Mouse (Mus musculus): ENCODE data around the gene Sept5. TPM values are rescaled to one million over a fixed set of nuclear protein-coding genes. Genes with fewer than 3 reads are reported as not detected.

The Sept5 gene
- polyA plus RNA-seq, 1 experiment from 2014 or later: 62.8 TPM

DNA sequence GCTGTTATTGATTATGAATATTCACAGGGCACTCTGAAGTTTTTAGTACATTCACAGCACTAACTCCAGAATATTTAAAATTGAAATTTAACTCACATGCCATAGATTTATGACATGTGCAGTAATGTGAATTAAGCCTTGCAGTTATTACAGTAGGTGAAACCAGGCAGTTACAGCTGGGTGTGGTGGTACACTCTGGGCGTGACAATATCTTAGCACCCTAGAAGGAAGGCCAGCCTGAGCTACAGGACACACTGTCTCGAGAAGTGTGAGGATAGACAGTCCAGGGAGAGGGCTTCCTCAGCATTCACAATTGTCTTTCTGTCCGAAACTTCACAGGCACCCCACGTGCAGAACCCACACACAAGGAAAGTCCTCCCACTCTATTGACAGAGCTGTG is 14.7 kb upstream of the Sept5 start:
- Histone ChIP-seq H3K4me2 (no peak overlapping the region), H3K27ac (peak overlapping the region; percentile 84), H3K9ac (no peak overlapping the region), H3K36me3 (no peaks in the 10 kb centered on the region), H3K9me3 (no peaks in the 10 kb centered on the region), H3K4me3 (no peak overlapping the region), H3K27me3 (no peaks in the 10 kb centered on the region), H3K4me1 (peaks cover 28% of the 10 kb centered on the region)
- ATAC-seq (ENCODE audit: insufficient number of reproducible peaks, low FRiP score, low TSS enrichment, low read depth): no peak
- 77% methylated on average over 4 of the region's 4 CpGs for WGBS

DNA sequence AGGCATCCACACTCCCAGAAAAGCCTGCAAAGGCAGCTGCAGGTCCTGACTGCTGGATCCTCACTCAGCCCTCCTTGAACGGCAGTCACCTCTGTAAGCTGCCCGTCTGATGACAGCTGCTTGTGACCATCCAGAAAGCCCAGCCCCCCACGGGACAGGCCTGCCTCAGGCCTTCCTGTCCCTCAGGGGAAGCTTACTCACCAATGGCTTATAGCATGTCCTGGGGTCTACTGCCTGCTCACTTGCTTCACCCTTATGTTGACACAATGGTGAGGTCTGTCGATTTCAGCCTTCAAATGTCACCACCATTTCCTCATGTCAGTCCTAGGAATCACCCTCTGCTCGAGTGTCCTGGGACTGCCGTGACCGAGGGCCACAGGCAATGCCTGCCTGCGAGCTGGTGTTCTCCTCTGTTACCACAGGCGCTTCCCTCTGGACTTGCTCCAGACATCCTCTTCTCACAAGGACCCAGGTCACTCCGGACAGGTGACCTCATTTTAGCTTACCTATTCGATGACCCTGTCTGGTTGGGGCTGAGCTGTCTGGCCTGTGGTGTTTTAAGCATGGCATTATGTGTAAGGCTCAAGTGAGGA is 13.7 kb upstream of the Sept5 start:
- ATAC-seq (ENCODE audit: insufficient number of reproducible peaks, low FRiP score, low TSS enrichment, low read depth): no peak
- peaks cover 28% of the 10 kb centered on the region for H3K4me1 ChIP-seq
- H3K4me3 ChIP-seq: no peak overlapping the region
- H3K36me3 ChIP-seq: no peaks in the 10 kb centered on the region
- no peak overlapping the region for H3K9ac ChIP-seq
- H3K27me3 ChIP-seq: no peaks in the 10 kb centered on the region
- H3K27ac ChIP-seq: no peak overlapping the region
- no peaks in the 10 kb centered on the region for H3K9me3 ChIP-seq
- 72% methylated on average over 11 of the region's 11 CpGs for WGBS
- no peak overlapping the region for H3K4me2 ChIP-seq

DNA sequence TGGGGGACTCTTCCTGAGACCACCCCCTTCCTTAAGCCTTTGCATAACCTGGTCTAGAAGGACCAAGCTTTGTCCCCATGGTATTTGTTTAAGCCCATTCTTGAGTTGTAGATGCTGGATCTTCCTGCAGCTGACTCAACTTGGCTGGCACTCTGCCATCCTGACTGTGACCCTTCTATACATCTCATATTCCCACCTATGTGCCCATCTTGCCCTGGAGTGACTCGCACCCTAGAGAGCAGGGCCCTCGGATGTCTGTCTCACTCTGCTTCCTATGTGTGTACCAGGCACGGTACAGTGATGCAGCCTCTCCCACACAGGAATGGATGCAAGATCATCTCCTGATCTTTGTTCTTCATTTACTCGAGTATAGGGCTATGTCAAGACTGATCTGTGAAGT is 13.1 kb upstream of the Sept5 start:
- no peaks in the 10 kb centered on the region for H3K9me3 ChIP-seq
- no peak for ATAC-seq (ENCODE audit: insufficient number of reproducible peaks, low FRiP score, low TSS enrichment, low read depth)
- H3K4me2 ChIP-seq: no peak overlapping the region
- 69% methylated on average over 4 of the region's 4 CpGs for WGBS
- H3K4me3 ChIP-seq: no peak overlapping the region
- H3K9ac ChIP-seq: no peak overlapping the region
- H3K27ac ChIP-seq: peak overlapping the region; percentile 33; the same call in 1 of the 2 replicates
- H3K36me3 ChIP-seq: no peaks in the 10 kb centered on the region
- H3K27me3 ChIP-seq: no peaks in the 10 kb centered on the region
- peaks cover 28% of the 10 kb centered on the region for H3K4me1 ChIP-seq

DNA sequence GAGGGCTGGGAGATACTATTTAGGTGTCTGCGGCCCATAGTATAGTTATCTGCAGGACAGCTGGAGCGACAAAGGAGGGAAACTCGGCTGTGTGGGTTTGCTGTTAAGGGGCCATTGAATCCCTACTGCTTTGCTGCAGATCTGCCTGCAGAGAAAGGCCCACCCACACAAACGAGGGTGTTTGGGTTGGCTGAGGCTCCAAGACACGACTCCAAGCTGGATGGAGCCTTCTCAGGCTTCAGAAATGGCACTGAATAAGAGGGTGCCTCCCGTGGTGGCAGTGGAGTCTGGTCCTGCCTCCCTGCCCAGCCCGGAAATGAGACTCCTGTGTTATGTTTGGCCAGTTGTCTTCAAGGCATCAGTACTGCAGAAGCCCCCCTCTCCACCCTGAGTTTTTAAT is 12.5 kb upstream of the Sept5 start:
- Histone ChIP-seq H3K4me1 (peaks cover 28% of the 10 kb centered on the region), H3K27ac (peak overlapping the region; percentile 33), H3K9me3 (no peaks in the 10 kb centered on the region), H3K27me3 (no peaks in the 10 kb centered on the region), H3K9ac (no peak overlapping the region), H3K4me2 (no peak overlapping the region), H3K36me3 (no peaks in the 10 kb centered on the region), H3K4me3 (no peak overlapping the region)
- 0 out of 2 replicates have a peak, but pooled peaks have one; percentile 52 for ATAC-seq (ENCODE audit: insufficient number of reproducible peaks, low FRiP score, low TSS enrichment, low read depth)
- WGBS: 39% methylated on average over 7 of the region's 7 CpGs

DNA sequence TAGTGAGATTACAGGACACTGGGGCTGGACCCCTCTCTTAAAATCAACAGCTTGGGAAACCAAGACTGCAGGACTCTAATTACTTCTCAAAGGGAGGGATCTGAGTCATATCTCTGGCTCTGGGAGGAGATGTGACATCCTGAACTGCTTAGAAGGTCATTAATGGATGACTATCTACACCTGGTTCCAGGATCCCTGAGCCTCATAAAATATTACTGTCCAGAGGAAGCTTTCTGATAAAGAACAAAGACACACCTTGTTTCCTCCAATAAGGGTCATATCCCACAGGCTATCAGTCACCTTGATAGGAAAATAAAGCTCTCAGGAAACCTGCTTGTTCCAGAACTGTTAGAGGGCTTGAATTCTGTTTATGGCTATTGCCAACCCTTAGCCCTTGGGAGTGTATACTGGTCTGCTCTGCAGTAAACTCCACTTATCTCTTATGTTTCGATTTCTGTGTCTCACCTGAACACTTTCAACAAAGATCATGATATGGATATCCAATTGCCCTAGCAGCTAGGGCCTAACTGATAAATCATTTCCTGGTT is 9.7 kb upstream of the Sept5 start:
- Histone ChIP-seq H3K4me2 (no peak overlapping the region), H3K36me3 (no peaks in the 10 kb centered on the region), H3K9ac (no peak overlapping the region), H3K27me3 (no peaks in the 10 kb centered on the region), H3K4me3 (no peak overlapping the region), H3K9me3 (no peaks in the 10 kb centered on the region), H3K4me1 (peaks cover 16% of the 10 kb centered on the region), H3K27ac (no peak overlapping the region)
- no peak for ATAC-seq (ENCODE audit: insufficient number of reproducible peaks, low FRiP score, low TSS enrichment, low read depth)
- WGBS: 86% methylated on average over 1 of the region's 1 CpGs

DNA sequence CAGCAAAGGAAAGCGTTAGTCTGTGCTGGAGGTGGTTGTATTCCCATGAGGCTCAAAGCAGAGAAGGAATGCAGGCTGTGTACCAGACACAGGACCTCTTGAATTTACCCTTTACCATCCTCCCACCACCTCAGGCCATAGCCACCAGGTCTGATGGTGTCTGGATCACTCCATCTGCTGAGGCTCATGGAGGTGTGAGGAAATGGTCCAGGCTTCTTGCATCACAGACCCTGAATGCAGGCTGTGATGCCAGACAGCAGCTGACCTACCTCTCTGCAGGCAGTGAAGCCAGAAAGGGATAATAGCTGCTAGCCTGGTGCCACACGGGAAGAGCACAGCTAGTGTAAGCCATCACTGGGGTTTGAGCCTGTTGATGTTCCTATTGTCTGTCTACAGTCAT is 8.6 kb upstream of the Sept5 start:
- H3K9ac ChIP-seq: no peak overlapping the region
- ATAC-seq (ENCODE audit: insufficient number of reproducible peaks, low FRiP score, low TSS enrichment, low read depth): no peak
- WGBS: 34% methylated on average over 2 of the region's 2 CpGs

DNA sequence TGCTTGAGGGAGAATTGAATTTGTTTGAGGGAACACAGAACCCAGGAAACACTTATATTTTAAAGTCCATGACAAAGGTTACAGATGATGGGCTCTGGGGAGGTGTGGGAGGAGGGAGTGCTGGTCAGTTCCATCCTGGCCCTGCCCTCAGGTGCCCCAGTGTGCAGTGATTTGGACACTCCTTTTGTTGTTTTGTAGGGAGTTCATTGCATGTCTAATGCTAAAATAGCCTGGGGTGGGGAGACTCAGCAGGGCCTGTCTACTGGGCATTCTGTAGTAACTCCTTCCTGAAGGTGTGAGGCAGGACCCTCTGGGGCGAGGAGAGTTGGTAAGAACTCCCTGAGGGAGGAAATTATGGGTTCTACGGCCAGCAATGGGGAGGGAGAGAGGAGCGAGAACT is 7.0 kb upstream of the Sept5 start:
- Histone ChIP-seq H3K27ac (no peak overlapping the region), H3K4me3 (no peak overlapping the region)
- WGBS: 60% methylated on average over 3 of the region's 3 CpGs

More for the DNA sequence above, 8.6 kb upstream of the Sept5 start:
- no peak overlapping the region for H3K4me2 ChIP-seq
- no peak overlapping the region for H3K27ac ChIP-seq
- no peak overlapping the region for H3K4me3 ChIP-seq
- H3K4me1 ChIP-seq: peaks cover 12% of the 10 kb centered on the region
- H3K27me3 ChIP-seq: no peaks in the 10 kb centered on the region
- H3K9me3 ChIP-seq: no peaks in the 10 kb centered on the region
- no peaks in the 10 kb centered on the region for H3K36me3 ChIP-seq

DNA sequence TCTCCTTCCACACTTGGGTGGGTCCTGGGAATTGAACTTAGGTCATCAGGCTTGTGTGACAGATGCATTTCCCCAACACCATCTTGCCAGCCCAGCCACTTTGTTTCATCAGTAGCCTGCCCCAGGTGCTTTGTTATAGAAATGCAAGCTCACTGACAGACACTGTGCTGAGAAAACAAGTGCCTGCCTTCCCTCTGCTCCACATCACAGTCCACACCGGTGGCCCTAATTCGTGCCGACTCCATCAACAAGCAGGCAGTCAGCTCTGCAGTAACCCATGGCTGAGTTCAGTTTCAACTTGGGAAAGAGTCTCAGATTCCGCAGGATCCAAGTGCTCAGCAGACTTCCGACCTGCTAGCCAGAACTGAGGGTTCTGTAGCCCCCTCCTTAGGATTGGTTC is 6.6 kb upstream of the Sept5 start:
- H3K9me3 ChIP-seq: no peaks in the 10 kb centered on the region
- 77% methylated on average over 5 of the region's 5 CpGs for WGBS
- no peak overlapping the region for H3K4me3 ChIP-seq
- no peaks in the 10 kb centered on the region for H3K36me3 ChIP-seq
- no peaks in the 10 kb centered on the region; the same call in 1 of the 2 replicates for H3K27me3 ChIP-seq
- H3K4me1 ChIP-seq: 0 out of 2 replicates have a peak, but pooled peaks cover 5% of the 10 kb centered on the region
- H3K4me2 ChIP-seq: no peak overlapping the region
- no peak overlapping the region for H3K9ac ChIP-seq
- H3K27ac ChIP-seq: no peak overlapping the region
- ATAC-seq (ENCODE audit: insufficient number of reproducible peaks, low FRiP score, low TSS enrichment, low read depth): no peak

More for the DNA sequence above, 7.0 kb upstream of the Sept5 start:
- 0 out of 2 replicates have a peak, but pooled peaks cover 5% of the 10 kb centered on the region for H3K4me1 ChIP-seq
- no peak overlapping the region for H3K9ac ChIP-seq
- ATAC-seq (ENCODE audit: insufficient number of reproducible peaks, low FRiP score, low TSS enrichment, low read depth): no peak
- H3K36me3 ChIP-seq: no peaks in the 10 kb centered on the region
- H3K9me3 ChIP-seq: no peaks in the 10 kb centered on the region
- no peaks in the 10 kb centered on the region for H3K27me3 ChIP-seq
- H3K4me2 ChIP-seq: no peak overlapping the region

DNA sequence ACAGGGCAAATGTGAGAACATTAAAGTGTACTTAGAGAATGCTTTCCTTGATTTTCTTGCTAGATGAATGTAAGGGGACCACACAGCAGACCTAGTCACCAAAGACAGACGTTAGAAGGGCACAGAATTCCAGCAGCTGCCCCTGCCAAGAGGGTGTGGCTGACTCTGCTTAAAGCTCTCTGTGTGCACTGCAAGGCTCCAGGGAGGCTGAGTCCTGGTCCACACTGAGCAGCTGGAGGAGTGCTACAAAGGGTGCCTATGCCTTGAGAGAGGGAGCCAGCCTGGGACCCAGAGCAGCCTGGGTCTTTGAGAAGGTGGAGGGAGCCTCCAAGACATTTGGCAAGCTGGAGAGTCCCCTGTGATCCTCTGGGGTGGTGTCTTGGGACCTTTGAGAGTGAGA is 3.6 kb upstream of the Sept5 start:
- H3K27me3 ChIP-seq: no peaks in the 10 kb centered on the region; the same call in 1 of the 2 replicates
- H3K9ac ChIP-seq: no peak overlapping the region
- H3K27ac ChIP-seq: peak overlapping the region; percentile 72
- H3K4me2 ChIP-seq: no peak overlapping the region
- peak; percentile 52; the same call in 1 of the 2 replicates for ATAC-seq (ENCODE audit: insufficient number of reproducible peaks, low FRiP score, low TSS enrichment, low read depth)
- WGBS: 6% methylated on average over 1 of the region's 1 CpGs
- no peaks in the 10 kb centered on the region for H3K9me3 ChIP-seq
- H3K4me3 ChIP-seq: no peak overlapping the region
- H3K4me1 ChIP-seq: peaks cover 26% of the 10 kb centered on the region
- no peaks in the 10 kb centered on the region for H3K36me3 ChIP-seq

DNA sequence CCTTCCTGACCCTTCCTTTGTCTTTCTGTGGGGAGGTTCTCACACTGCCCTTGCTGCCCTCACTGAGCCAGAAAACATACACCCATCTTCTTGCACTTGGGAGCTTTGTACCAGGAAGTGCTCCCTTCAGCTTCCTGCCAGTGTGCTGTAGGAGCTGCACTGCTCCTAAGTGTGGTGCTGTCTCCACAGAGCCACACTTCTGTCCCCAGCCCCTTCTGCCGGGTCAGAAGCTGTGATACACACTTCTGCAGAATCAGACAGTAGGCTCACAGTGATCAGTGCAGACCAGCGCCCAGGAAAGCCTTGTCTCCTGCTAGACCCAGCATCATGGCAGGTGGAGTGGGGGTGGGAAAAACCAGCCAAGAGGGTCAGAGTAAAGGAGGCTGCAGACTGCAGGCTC is 3.1 kb upstream of the Sept5 start:
- Histone ChIP-seq H3K4me2 (no peak overlapping the region), H3K4me1 (peaks cover 31% of the 10 kb centered on the region), H3K9me3 (no peaks in the 10 kb centered on the region), H3K36me3 (no peaks in the 10 kb centered on the region), H3K9ac (no peak overlapping the region), H3K27me3 (no peaks in the 10 kb centered on the region; the same call in 1 of the 2 replicates), H3K4me3 (no peak overlapping the region), H3K27ac (peak overlapping the region; percentile 71)
- 44% methylated on average over 2 of the region's 2 CpGs for WGBS
- no peak for ATAC-seq (ENCODE audit: insufficient number of reproducible peaks, low FRiP score, low TSS enrichment, low read depth)

DNA sequence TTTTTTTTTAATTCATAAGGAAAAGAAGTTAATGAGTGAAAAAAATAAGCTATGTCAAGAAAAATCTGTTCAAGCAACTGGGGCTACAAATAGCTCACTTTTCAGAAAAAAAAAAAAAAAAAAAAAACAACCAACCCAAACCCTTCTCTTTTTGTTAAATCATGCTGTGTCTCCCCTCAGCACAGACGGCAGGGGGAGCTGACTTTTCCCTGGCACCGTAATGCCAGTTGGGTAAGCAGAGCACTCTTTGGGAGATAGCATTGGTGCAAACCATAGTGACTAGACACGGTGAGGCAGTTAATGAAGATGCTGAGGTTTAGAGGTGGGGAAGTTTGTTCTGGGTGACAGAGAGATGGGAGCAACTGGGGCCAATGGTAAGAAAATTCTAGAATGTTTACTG is 2.3 kb upstream of the Sept5 start:
- Histone ChIP-seq H3K27ac (no peak overlapping the region), H3K4me2 (no peak overlapping the region), H3K36me3 (no peaks in the 10 kb centered on the region), H3K9me3 (no peaks in the 10 kb centered on the region), H3K4me1 (peaks cover 39% of the 10 kb centered on the region), H3K4me3 (no peak overlapping the region), H3K9ac (no peak overlapping the region), H3K27me3 (no peaks in the 10 kb centered on the region; the same call in 1 of the 2 replicates)
- ATAC-seq (ENCODE audit: insufficient number of reproducible peaks, low FRiP score, low TSS enrichment, low read depth): no peak
- 58% methylated on average over 3 of the region's 3 CpGs for WGBS

DNA sequence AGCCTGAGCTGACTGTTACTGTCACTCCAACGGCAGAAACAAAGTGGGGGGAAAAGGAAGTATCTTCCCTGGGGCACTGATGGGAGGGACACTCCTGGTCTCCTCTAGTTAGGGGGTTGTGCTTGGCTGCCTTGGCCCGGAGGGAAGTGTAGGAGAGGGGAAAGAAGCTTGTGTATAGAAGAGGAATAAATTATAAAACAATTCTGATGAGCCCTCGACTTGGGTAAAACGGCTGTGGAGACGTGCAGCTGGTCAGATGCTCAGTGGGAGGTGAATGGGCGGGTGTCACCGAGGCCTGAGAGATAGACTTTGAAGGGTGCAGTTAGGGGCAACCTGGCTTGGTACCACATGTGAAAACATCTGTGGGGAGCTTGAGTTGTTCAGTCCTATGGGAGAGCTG is 1.4 kb upstream of the Sept5 start:
- Histone ChIP-seq H3K4me2 (no peak overlapping the region), H3K9ac (no peak overlapping the region), H3K4me1 (peaks cover 48% of the 10 kb centered on the region), H3K36me3 (no peaks in the 10 kb centered on the region), H3K4me3 (no peak overlapping the region), H3K27ac (no peak overlapping the region), H3K9me3 (no peaks in the 10 kb centered on the region), H3K27me3 (no peaks in the 10 kb centered on the region; the same call in 1 of the 2 replicates)
- 51% methylated on average over 7 of the region's 7 CpGs for WGBS
- no peak for ATAC-seq (ENCODE audit: insufficient number of reproducible peaks, low FRiP score, low TSS enrichment, low read depth)
